In the genomic region with DNA sequence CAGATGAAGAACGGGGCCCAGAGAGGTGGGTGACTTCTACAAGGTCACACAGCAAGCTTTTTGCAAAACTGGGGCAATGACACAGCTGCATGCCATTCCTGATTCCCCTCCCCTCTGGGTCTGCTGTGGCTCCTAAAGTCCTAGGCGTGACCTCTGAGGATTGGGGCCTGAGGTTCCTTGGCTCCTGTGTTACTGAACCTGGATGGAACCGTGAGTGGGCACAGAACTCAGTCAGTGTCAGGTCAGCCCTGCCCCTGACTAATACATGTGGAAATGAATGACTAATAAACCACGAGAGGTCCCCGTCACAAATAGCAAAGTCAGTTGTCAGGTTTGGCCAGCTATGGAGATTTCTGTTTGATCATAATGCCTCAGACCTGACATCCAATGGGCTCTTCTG, we compare ENCODE assay signal across 16 mouse cellular contexts. TPM values are rescaled to one million over a fixed set of nuclear protein-coding genes. Genes with fewer than 3 reads are reported as not detected.
DNase-seq lines count a peak whose midpoint lies in the region; ATAC-seq and TF ChIP-seq lines count a peak whose summit lies in the region.
"Had no signal": no experiment of that assay in that cellular context is flagged by ENCODE, and none has a peak within 500 bp of the region (broad histone marks: within the 10 kb centered on the region; RNA-seq: fewer than 3 reads in every experiment).

No protein-coding gene starts in this region.

- no peaks in the 10 kb centered on the region for H3K27me3 ChIP-seq in hindbrain, embryonic 16.5 days (replicated peaks; ENCODE audit: control insufficient read depth, insufficient read depth, low read length)
- no peaks in the 10 kb centered on the region for H3K27me3 ChIP-seq in neural tube, embryonic 15.5 days (replicated peaks)
- H3K27me3 ChIP-seq: embryonic facial prominence, embryonic 15.5 days had no signal

- H3K9ac ChIP-seq in hindbrain, embryonic 16.5 days (ENCODE audit: low read depth, low read length): no peak overlapping the region
- H3K9ac ChIP-seq in neural tube, embryonic 15.5 days (replicated peaks): no peak overlapping the region
- H3K9ac ChIP-seq: embryonic facial prominence, embryonic 15.5 days; kidney, embryonic 15.5 days; liver, embryonic 14.5 days had no signal

- peak overlapping the region; percentile 84 for H3K27ac ChIP-seq in left cerebral cortex, adult 2 months
- H3K27ac ChIP-seq in hindbrain, embryonic 16.5 days (ENCODE audit: low read depth, low read length): peak overlapping the region; percentile 82
- peak overlapping the region; percentile 83 for H3K27ac ChIP-seq in neural tube, embryonic 15.5 days (replicated peaks)
- H3K27ac ChIP-seq in gastrocnemius, adult 2 months: no peak overlapping the region
- H3K27ac ChIP-seq: embryonic facial prominence, embryonic 15.5 days; kidney, embryonic 15.5 days; liver, embryonic 14.5 days had no signal

- TF ChIP-seq CTCF in left cerebral cortex, adult 2 months (IDR thresholded peaks at IDR 0.05): no peak
- TF ChIP-seq CTCF in gastrocnemius, adult 2 months (IDR thresholded peaks at IDR 0.05): no peak

- no peak overlapping the region; the same call in 1 of the 2 replicates for H3K4me3 ChIP-seq in left cerebral cortex, adult 2 months
- H3K4me3 ChIP-seq in hindbrain, embryonic 16.5 days (ENCODE audit: low read length): no peak overlapping the region
- H3K4me3 ChIP-seq in neural tube, embryonic 15.5 days (replicated peaks): no peak overlapping the region
- H3K4me3 ChIP-seq in gastrocnemius, adult 2 months: no peak overlapping the region
- H3K4me3 ChIP-seq: embryonic facial prominence, embryonic 15.5 days; heart, adult 2 months; kidney, embryonic 15.5 days had no signal

- WGBS in hindbrain, embryonic 16.5 days: 68% methylated on average over 5 of the region's 5 CpGs
- 79% methylated on average over 5 of the region's 5 CpGs for WGBS in neural tube, embryonic 15.5 days

- peaks cover 20% of the 10 kb centered on the region for H3K4me1 ChIP-seq in hindbrain, embryonic 16.5 days (ENCODE audit: control insufficient read depth, insufficient read depth, low read depth, low read length)
- H3K4me1 ChIP-seq in neural tube, embryonic 15.5 days: peaks cover 22% of the 10 kb centered on the region
- H3K4me1 ChIP-seq: kidney, embryonic 15.5 days had no signal

- no peaks in the 10 kb centered on the region for H3K9me3 ChIP-seq in hindbrain, embryonic 16.5 days (ENCODE audit: control insufficient read depth, low read length)
- H3K9me3 ChIP-seq in neural tube, embryonic 15.5 days (replicated peaks): no peaks in the 10 kb centered on the region
- H3K9me3 ChIP-seq: embryonic facial prominence, embryonic 15.5 days; kidney, embryonic 15.5 days had no signal

- H3K4me2 ChIP-seq in hindbrain, embryonic 16.5 days (ENCODE audit: low read length): peak overlapping the region; percentile 45; the same call in 1 of the 2 replicates
- H3K4me2 ChIP-seq in neural tube, embryonic 15.5 days: no peak overlapping the region
- H3K4me2 ChIP-seq: embryonic facial prominence, embryonic 15.5 days; kidney, embryonic 15.5 days had no signal

- intact Hi-C loops in left cerebral cortex, adult 2 months (cut with DNase I): no loop called here
- intact Hi-C loops in left cerebral cortex, postnatal 4 days (cut with DNase I): no loop called here
- intact Hi-C loops in gastrocnemius, adult 2 months (cut with DNase I): no loop called here

- ATAC-seq in hindbrain, embryonic 16.5 days: no peak; the same call in 1 of the 2 replicates
- ATAC-seq in neural tube, embryonic 15.5 days (ENCODE audit: low FRiP score): peak; percentile 22

- H3K36me3 ChIP-seq in hindbrain, embryonic 16.5 days (ENCODE audit: control insufficient read depth, insufficient read depth, low read length): no peaks in the 10 kb centered on the region
- H3K36me3 ChIP-seq in neural tube, embryonic 15.5 days: no peaks in the 10 kb centered on the region
- H3K36me3 ChIP-seq: embryonic facial prominence, embryonic 15.5 days; kidney, embryonic 15.5 days had no signal

- DNase-seq in adrenal gland, adult (ENCODE audit: inconsistent age in 2 of 2, low spot score in 1 of 2): peak; percentile 40 to 57
- no peak for DNase-seq in adrenal gland, adult 8-10 months
- DNase-seq in left cerebral cortex, adult 2 months (ENCODE audit: extremely low spot score in 1 of 2, low spot score in 2 of 2): no peak
- DNase-seq in left cerebral cortex, postnatal 4 days: no peak
- no peak for DNase-seq in ovary, adult 18-20 months (ENCODE audit: low spot score)
- no peak for DNase-seq in gastrocnemius, adult 2 months
- DNase-seq: lung, postnatal 36 days had no signal

RNA-seq across cellular contexts. Expression of a gene that starts 11.4 kb away (rescaled TPM):
- total RNA-seq in adrenal gland, adult 8-10 months (2022): 10 to 100 TPM in 2 of 4 experiments, 1 to 10 TPM in 2; 8.9 to 20.2 (median 13.4) TPM
- total RNA-seq in left cerebral cortex, adult 2 months (2021): 100 to 1,000 TPM; 369 to 419 TPM
- 100 to 1,000 TPM; 152 to 153 TPM for total RNA-seq in left cerebral cortex, postnatal 4 days (2021)
- polyA plus RNA-seq in hindbrain, embryonic 16.5 days (2015; fragmentation: Nextera tagmentation; extraction: Ambion mirVana): 19.1 and 20.4 TPM in 2 replicates
- polyA plus RNA-seq in neural tube, embryonic 15.5 days (2015; fragmentation: Nextera tagmentation; extraction: Ambion mirVana): 13.9 and 16.9 TPM in 2 replicates
- under 1 TPM; 0.28 to 0.81 TPM for total RNA-seq in gastrocnemius, adult 2 months (2021)

RNA-seq across cellular contexts. Expression of a gene that starts 25.7 kb away (rescaled TPM):
- not detected for total RNA-seq in adrenal gland, adult 8-10 months (2022)
- under 1 TPM in 1 of 2 experiments, not detected in 1; 0.33 TPM for total RNA-seq in left cerebral cortex, adult 2 months (2021)
- under 1 TPM in 1 of 2 experiments, not detected in 1; 0.58 TPM for total RNA-seq in left cerebral cortex, postnatal 4 days (2021)
- polyA plus RNA-seq in hindbrain, embryonic 16.5 days (2015; fragmentation: Nextera tagmentation; extraction: Ambion mirVana): not detected in 2 replicates
- not detected in 2 replicates for polyA plus RNA-seq in neural tube, embryonic 15.5 days (2015; fragmentation: Nextera tagmentation; extraction: Ambion mirVana)
- not detected for total RNA-seq in gastrocnemius, adult 2 months (2021)
- total RNA-seq: heart, adult 2 months; left cerebral cortex, postnatal 36 days had no signal
- polyA plus RNA-seq: brain, embryonic 14.5 days; embryonic facial prominence, embryonic 15.5 days; heart, adult 2 months; kidney, embryonic 15.5 days; liver, embryonic 14.5 days; spleen, adult 2 months had no signal

Comparison
In these comparisons a context has a peak if more than half of its experiments do, and no peak if none do; other contexts are left out.
1. DNase-seq: peak in adrenal gland, adult (2 of 2); none in adrenal gland, adult 8-10 months (single experiment), left cerebral cortex, adult 2 months (0 of 2), left cerebral cortex, postnatal 4 days (single experiment), ovary, adult 18-20 months (single experiment) and gastrocnemius, adult 2 months (single experiment).
2. RNA of a gene that starts 11.4 kb away (total RNA-seq): 369 to 419 TPM in left cerebral cortex, adult 2 months and 152 to 153 TPM in left cerebral cortex, postnatal 4 days; 8.9 to 20.2 TPM in adrenal gland, adult 8-10 months and 0.28 to 0.81 TPM in gastrocnemius, adult 2 months; every median in the first group is over 4 times any median in the second.